Mouse (Mus musculus): ENCODE measurements at regions not wholly inside any gene's neighbourhood (a gene's known extent, or its start where the extent isn't known, plus 50 kb on each side); places are given as distances from the start of the nearest gene placed in this dataset.

DNA sequence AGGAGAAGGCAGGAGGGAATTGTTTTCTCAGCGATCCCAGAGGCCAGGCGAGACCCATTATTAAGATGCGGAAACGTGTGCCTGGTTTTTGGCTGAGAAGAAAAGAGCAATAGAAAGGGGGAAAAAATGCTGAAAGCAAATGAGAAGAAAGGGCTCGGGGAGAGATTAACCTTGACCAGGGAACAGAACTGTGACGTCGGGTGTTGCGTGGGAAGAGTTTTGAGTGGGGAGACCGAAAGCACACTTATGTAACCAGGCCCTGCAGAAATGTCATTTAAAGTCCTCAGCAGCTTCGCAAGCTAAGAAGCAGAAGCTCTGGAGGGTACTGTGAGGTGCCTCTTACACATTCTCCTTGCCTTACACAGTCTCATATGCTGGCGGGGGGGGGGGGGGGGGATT, 111.0 kb upstream of the Frmd6 start:
- no peaks in the 10 kb centered on the region for H3K9me3 ChIP-seq (ENCODE audit: control insufficient read depth, low read length)
- no peak overlapping the region for H3K9ac ChIP-seq (replicated peaks; ENCODE audit: low read depth, low read length)
- H3K36me3 ChIP-seq (ENCODE audit: control insufficient read depth, insufficient read depth, low read length), result no peaks in the 10 kb centered on the region
- H3K4me3 ChIP-seq (ENCODE audit: low read depth, low read length), result no peak overlapping the region
- H3K27ac ChIP-seq (ENCODE audit: low read depth, low read length), result no peak overlapping the region
- WGBS, result 50% methylated on average over 10 of the region's 11 CpGs
- H3K4me1 ChIP-seq (ENCODE audit: control insufficient read depth, insufficient read depth, low read length), result no peaks in the 10 kb centered on the region
- ATAC-seq (ENCODE audit: low read depth), result no peak
- no peak overlapping the region for H3K4me2 ChIP-seq (ENCODE audit: low read depth, low read length)
- no peaks in the 10 kb centered on the region for H3K27me3 ChIP-seq (ENCODE audit: control insufficient read depth, insufficient read depth, low read length)

DNA sequence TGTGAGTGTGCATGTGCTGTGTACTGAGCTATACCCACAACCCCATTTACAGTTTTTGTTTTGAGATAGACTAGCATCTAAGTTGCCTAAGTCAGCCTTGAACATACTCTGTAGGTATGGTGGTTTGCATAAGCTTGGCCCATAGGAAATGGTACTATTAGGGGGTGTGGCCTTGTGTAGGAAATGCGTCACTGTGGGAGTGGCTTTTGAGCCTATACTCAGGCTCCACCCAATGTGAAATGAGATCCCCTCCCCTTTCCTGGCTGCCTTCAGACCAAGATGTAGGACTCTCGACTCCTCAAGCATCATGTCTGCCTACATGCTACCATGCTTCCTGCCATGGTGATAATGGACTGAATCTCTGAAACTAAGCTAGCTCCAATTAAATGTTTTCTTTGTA, 109.5 kb upstream of the Frmd6 start:
- no peaks in the 10 kb centered on the region for H3K4me1 ChIP-seq (ENCODE audit: control insufficient read depth, insufficient read depth, low read length)
- H3K4me3 ChIP-seq (ENCODE audit: low read depth, low read length), result no peak overlapping the region
- no peak overlapping the region for H3K27ac ChIP-seq (ENCODE audit: low read depth, low read length)
- no peaks in the 10 kb centered on the region for H3K9me3 ChIP-seq (ENCODE audit: control insufficient read depth, low read length)
- 96% methylated on average over 2 of the region's 2 CpGs for WGBS
- H3K36me3 ChIP-seq (ENCODE audit: control insufficient read depth, insufficient read depth, low read length), result no peaks in the 10 kb centered on the region
- H3K9ac ChIP-seq (replicated peaks; ENCODE audit: low read depth, low read length), result no peak overlapping the region
- no peak for ATAC-seq (ENCODE audit: low read depth)
- no peak overlapping the region for H3K4me2 ChIP-seq (ENCODE audit: low read depth, low read length)
- H3K27me3 ChIP-seq (ENCODE audit: control insufficient read depth, insufficient read depth, low read length), result no peaks in the 10 kb centered on the region

DNA sequence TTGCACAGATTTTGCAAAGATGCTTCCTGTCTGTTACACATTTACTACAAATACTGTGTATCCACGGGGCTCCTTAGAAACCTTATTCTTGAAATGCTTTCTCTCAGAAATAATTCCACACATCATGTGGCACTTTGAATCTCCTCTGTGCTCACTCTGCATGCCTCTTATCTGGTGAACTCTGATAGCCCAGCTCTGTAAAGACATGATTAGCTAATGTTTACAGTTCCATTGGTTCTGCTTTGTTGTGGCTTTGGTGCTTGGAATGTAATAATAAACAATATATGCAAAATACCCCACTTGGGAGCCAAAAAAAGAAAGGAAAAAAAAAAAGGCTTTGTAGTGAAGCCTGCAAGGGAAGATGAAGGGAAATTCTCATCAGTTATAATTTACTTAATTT, 106.7 kb upstream of the Frmd6 start:
- no peak overlapping the region for H3K27ac ChIP-seq (ENCODE audit: low read depth, low read length)
- ATAC-seq (ENCODE audit: low read depth), result no peak
- no peak overlapping the region for H3K9ac ChIP-seq (replicated peaks; ENCODE audit: low read depth, low read length)
- 57% methylated on average over 1 of the region's 1 CpGs for WGBS
- no peaks in the 10 kb centered on the region for H3K4me1 ChIP-seq (ENCODE audit: control insufficient read depth, insufficient read depth, low read length)
- H3K27me3 ChIP-seq (ENCODE audit: control insufficient read depth, insufficient read depth, low read length), result no peaks in the 10 kb centered on the region
- H3K4me2 ChIP-seq (ENCODE audit: low read depth, low read length), result no peak overlapping the region
- no peak overlapping the region for H3K4me3 ChIP-seq (ENCODE audit: low read depth, low read length)
- no peaks in the 10 kb centered on the region for H3K36me3 ChIP-seq (ENCODE audit: control insufficient read depth, insufficient read depth, low read length)
- H3K9me3 ChIP-seq (ENCODE audit: control insufficient read depth, low read length), result no peaks in the 10 kb centered on the region

DNA sequence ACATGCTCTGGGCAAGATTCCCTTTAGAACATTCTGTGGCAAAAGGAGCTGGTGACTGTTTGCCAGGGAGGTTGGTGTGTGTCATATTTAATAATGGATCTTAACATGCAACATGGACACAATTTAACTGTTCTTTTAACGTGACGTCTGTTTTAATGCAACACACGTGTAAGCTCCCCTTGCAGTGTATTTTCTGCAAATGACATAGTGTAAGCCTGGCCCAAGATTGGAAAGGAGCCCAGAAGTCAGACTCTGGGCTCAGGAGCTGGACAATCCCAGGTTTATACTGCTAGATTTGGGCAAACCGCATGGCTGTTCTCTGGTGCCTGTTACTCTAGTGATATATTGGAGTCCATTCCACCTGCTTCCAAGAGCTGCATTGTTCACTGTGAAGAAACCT, 106.1 kb upstream of the Frmd6 start:
- Histone ChIP-seq H3K27ac (ENCODE audit: low read depth, low read length) (no peak overlapping the region), H3K9ac (replicated peaks; ENCODE audit: low read depth, low read length) (no peak overlapping the region), H3K4me3 (ENCODE audit: low read depth, low read length) (no peak overlapping the region), H3K27me3 (ENCODE audit: control insufficient read depth, insufficient read depth, low read length) (no peaks in the 10 kb centered on the region), H3K9me3 (ENCODE audit: control insufficient read depth, low read length) (no peaks in the 10 kb centered on the region), H3K4me2 (ENCODE audit: low read depth, low read length) (no peak overlapping the region), H3K36me3 (ENCODE audit: control insufficient read depth, insufficient read depth, low read length) (no peaks in the 10 kb centered on the region), H3K4me1 (ENCODE audit: control insufficient read depth, insufficient read depth, low read length) (no peaks in the 10 kb centered on the region)
- 77% methylated on average over 4 of the region's 4 CpGs for WGBS
- no peak for ATAC-seq (ENCODE audit: low read depth)

DNA sequence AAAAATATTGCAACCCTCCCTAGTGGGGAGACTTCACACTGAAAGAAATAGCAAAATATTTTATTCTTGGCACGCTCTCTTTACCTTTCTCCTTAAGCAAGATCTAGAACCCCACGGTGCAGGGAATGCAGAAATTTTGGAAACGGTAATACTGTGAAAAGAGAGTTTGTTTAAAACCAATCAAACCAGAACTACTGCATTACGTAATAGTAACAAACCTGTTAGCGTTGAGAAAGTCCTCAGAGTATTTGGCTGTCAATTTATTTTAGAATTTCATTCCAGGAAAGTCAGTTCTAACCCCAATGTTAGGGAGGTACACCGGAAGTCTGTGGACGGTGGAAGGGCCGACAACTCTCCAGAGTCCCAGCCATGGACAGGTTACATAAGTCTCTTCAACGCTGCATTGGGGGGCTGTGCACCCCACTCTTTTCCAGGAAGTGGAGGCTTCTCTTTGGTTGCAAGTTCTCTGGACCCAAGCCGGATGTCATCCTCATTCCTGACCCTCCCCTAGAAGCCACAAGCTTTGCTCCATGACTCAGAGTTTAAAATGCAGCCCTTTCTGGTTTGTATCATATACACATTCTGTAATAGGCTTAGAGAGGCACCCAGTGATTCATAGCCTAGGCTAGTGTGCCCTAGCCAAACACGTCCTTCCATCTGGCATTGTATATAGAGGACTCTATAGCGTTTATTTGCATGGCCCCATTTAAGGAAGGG, 105.0 kb upstream of the Frmd6 start:
- H3K4me3 ChIP-seq (ENCODE audit: low read depth, low read length), result no peak overlapping the region
- no peaks in the 10 kb centered on the region for H3K36me3 ChIP-seq (ENCODE audit: control insufficient read depth, insufficient read depth, low read length)
- H3K4me2 ChIP-seq (ENCODE audit: low read depth, low read length), result no peak overlapping the region
- no peaks in the 10 kb centered on the region for H3K27me3 ChIP-seq (ENCODE audit: control insufficient read depth, insufficient read depth, low read length)
- WGBS, result 90% methylated on average over 12 of the region's 12 CpGs
- no peaks in the 10 kb centered on the region for H3K9me3 ChIP-seq (ENCODE audit: control insufficient read depth, low read length)
- H3K27ac ChIP-seq (ENCODE audit: low read depth, low read length), result no peak overlapping the region
- no peak for ATAC-seq (ENCODE audit: low read depth)
- H3K9ac ChIP-seq (replicated peaks; ENCODE audit: low read depth, low read length), result no peak overlapping the region
- H3K4me1 ChIP-seq (ENCODE audit: control insufficient read depth, insufficient read depth, low read length), result no peaks in the 10 kb centered on the region

DNA sequence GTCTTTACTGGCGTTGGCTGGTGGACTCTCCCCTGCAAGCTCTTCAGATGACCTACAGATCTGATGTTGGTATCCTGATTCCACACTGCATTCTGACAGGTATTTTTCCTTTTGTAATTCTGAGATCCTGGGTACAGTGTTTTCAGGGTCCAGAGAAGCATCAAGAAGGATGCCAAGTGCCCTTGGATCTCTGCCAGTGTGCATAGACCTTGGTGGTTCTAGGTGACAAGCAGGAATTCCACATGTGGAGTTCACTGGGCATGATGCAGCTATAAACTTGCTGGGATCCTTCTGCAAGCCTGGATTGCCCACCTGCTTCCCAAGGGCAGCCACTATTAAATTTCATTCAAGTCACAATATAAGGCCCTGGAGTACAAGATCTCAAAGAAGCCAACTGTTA, 100.0 kb upstream of the Frmd6 start:
- no peak for ATAC-seq (ENCODE audit: low read depth)

DNA sequence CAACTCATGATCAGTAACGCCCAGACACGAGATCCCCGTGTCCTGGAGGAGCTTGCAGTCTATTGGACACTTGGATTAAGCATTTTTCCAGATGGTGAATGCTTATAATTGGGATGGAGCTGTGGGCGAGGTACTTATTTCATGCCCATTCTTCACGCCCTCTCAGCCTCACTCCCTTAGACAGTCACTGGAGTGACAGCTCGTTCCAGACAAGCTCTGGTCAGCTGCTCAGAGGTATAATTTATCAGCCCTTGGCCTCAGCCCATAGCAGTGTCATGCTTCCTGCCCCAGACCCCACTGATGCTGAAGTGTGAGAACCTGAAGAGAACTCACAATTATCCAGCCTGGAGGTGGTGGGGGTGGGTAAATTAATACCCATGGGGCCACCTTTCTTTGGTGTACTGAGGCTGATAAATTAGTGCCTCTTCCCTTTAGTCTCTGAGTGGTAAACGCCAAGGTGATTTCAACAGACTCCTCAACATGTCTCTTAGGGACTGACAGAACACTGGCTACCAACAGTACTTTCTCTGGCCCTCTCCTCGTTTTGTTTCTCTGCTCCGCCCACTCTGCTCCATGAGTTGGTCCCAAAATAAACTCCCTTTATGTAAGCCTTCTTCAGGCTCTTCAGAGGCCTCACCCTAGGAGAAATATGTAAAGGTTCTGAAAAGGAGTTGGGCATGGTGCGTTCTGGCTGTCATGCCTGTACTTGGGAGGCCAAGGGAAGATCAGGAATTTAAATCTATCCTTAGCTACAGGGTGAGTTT, 97.6 kb upstream of the Frmd6 start:
- H3K9ac ChIP-seq (replicated peaks; ENCODE audit: low read depth, low read length), result no peak overlapping the region
- H3K27ac ChIP-seq (ENCODE audit: low read depth, low read length), result no peak overlapping the region
- H3K4me2 ChIP-seq (ENCODE audit: low read depth, low read length), result no peak overlapping the region
- H3K4me3 ChIP-seq (ENCODE audit: low read depth, low read length), result no peak overlapping the region
- WGBS, result 72% methylated on average over 10 of the region's 10 CpGs
- no peak for ATAC-seq (ENCODE audit: low read depth)
- H3K27me3 ChIP-seq (ENCODE audit: control insufficient read depth, insufficient read depth, low read length), result no peaks in the 10 kb centered on the region
- H3K4me1 ChIP-seq (ENCODE audit: control insufficient read depth, insufficient read depth, low read length), result no peaks in the 10 kb centered on the region
- H3K9me3 ChIP-seq (ENCODE audit: control insufficient read depth, low read length), result no peaks in the 10 kb centered on the region
- H3K36me3 ChIP-seq (ENCODE audit: control insufficient read depth, insufficient read depth, low read length), result no peaks in the 10 kb centered on the region

More for the DNA sequence above, 100.0 kb upstream of the Frmd6 start:
- no peaks in the 10 kb centered on the region for H3K9me3 ChIP-seq (ENCODE audit: control insufficient read depth, low read length)
- no peak overlapping the region for H3K27ac ChIP-seq (ENCODE audit: low read depth, low read length)
- H3K27me3 ChIP-seq (ENCODE audit: control insufficient read depth, insufficient read depth, low read length), result no peaks in the 10 kb centered on the region
- H3K4me1 ChIP-seq (ENCODE audit: control insufficient read depth, insufficient read depth, low read length), result no peaks in the 10 kb centered on the region
- no peak overlapping the region for H3K9ac ChIP-seq (replicated peaks; ENCODE audit: low read depth, low read length)
- no peak overlapping the region for H3K4me2 ChIP-seq (ENCODE audit: low read depth, low read length)
- 82% methylated on average over 1 of the region's 1 CpGs for WGBS
- no peak overlapping the region for H3K4me3 ChIP-seq (ENCODE audit: low read depth, low read length)
- H3K36me3 ChIP-seq (ENCODE audit: control insufficient read depth, insufficient read depth, low read length), result no peaks in the 10 kb centered on the region

DNA sequence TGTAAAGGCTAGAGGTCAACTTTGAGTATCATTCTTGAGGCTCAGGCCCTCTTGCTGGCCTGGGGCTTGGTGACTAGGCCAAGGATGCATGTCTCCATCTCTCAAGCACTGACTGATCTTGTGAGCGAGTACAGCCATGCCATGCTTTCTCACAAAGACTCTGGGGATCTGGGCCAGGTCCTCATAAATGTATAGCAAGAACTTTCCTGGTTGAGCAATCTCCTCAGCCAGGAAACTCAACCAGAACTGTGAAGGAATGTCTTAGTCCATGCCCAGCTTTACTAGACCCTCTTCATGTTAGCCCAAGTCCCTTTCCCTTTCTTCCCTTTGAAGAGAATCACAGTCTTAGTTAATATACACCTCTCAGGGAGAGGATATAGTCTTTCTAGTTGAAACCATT, 96.9 kb upstream of the Frmd6 start:
- H3K36me3 ChIP-seq (ENCODE audit: control insufficient read depth, insufficient read depth, low read length), result no peaks in the 10 kb centered on the region
- no peak overlapping the region for H3K4me2 ChIP-seq (ENCODE audit: low read depth, low read length)
- H3K27ac ChIP-seq (ENCODE audit: low read depth, low read length), result no peak overlapping the region
- H3K4me3 ChIP-seq (ENCODE audit: low read depth, low read length), result no peak overlapping the region
- ATAC-seq (ENCODE audit: low read depth), result no peak
- no peaks in the 10 kb centered on the region for H3K9me3 ChIP-seq (ENCODE audit: control insufficient read depth, low read length)
- no peaks in the 10 kb centered on the region for H3K4me1 ChIP-seq (ENCODE audit: control insufficient read depth, insufficient read depth, low read length)
- no peaks in the 10 kb centered on the region for H3K27me3 ChIP-seq (ENCODE audit: control insufficient read depth, insufficient read depth, low read length)
- no peak overlapping the region for H3K9ac ChIP-seq (replicated peaks; ENCODE audit: low read depth, low read length)
- WGBS, result 96% methylated on average over 1 of the region's 1 CpGs

DNA sequence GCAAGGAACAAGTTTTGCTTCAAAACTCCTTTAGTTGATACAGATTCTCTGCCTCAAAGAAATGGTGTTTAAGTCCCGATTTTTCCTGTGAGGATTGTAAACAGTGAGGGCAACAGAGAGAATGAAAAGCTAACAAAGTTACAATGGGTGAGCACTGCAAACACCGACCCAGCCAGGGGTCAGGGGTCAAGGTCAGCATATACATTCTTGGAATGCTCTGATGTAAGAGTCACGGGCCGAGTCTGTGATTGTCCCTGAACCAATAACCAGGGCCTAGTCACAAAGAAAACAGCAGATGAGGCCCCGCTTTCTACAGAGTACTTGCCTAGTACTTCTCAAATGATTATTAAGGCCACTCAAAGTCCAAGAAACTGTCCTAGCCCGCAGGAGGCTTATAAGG, 95.4 kb upstream of the Frmd6 start:
- Histone ChIP-seq H3K27me3 (ENCODE audit: control insufficient read depth, insufficient read depth, low read length) (no peaks in the 10 kb centered on the region), H3K27ac (ENCODE audit: low read depth, low read length) (no peak overlapping the region), H3K4me1 (ENCODE audit: control insufficient read depth, insufficient read depth, low read length) (no peaks in the 10 kb centered on the region), H3K4me2 (ENCODE audit: low read depth, low read length) (no peak overlapping the region), H3K9me3 (ENCODE audit: control insufficient read depth, low read length) (no peaks in the 10 kb centered on the region), H3K4me3 (ENCODE audit: low read depth, low read length) (no peak overlapping the region), H3K9ac (replicated peaks; ENCODE audit: low read depth, low read length) (no peak overlapping the region), H3K36me3 (ENCODE audit: control insufficient read depth, insufficient read depth, low read length) (no peaks in the 10 kb centered on the region)
- no peak for ATAC-seq (ENCODE audit: low read depth)
- WGBS, result 42% methylated on average over 6 of the region's 6 CpGs

Measured in neural tube, embryonic 14.5 days (tissue).